Mouse (Mus musculus) megakaryocyte, embryonic 14.5 days (primary cell): ENCODE measurements around the gene Azin2.

Experiments
- FLI1 ChIP-seq: IDR thresholded peaks from 2 replicates; pipeline ENCODE4 v1.6.1; 2012; ENCODE audit warnings: low read length, inconsistent platforms, mixed read lengths
- GATA1 ChIP-seq: IDR thresholded peaks from 3 replicates; pipeline ENCODE4 v1.6.1; 2012; ENCODE audit warnings: mixed read lengths, low read length, inconsistent platforms, borderline replicate concordance

DNA sequence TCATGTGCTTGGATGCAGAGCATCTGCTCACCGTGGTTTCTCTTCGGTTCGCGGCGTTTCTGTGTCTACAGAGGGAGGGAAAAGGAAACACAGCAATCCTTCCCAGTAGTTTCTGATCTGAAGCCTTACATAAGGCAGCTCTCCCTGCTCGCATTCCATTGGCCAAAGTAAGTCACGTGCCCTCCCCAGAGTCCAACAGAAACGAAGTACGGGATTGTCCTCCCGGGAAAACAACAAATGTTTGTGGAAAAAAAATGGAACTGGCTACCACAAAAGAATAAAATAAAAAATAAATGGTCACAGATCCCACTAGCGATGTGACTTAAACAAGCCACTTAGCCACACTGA is 19.6 kb upstream of the Azin2 start:
- TF ChIP-seq GATA1 (no peak), FLI1 (no peak)
